Mouse (Mus musculus): Measurements from ENCODE around the gene Olfr1174-ps.

DNA sequence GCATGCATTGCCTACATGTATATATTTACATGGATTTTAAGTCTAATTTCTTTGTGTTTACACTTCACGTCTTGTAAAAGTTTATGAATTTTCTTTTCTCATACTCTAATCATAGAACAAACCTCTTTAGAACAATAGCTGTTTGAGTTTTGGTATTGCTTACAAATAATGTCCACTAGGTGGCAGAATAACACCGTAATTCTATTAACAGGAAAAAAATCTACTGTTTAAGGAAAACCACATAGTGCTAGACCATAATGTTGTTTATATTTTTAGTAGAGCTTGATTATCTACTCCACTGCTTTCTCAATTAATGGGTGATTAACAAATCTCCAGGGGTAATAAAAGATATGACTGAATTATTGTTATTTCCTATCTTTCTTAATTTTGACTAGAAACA is 41.4 kb upstream of the Olfr1174-ps start:
- TF ChIP-seq CTCF (IDR thresholded peaks at IDR 0.05; ENCODE audit: low read depth): peak; percentile 78
- no peak for TF ChIP-seq EP300 (optimal IDR thresholded peaks at IDR 0.05)

Data from stomach, postnatal 0 days (tissue).